Mouse (Mus musculus): ENCODE data around the gene Acr. TPM values are rescaled to one million over a fixed set of nuclear protein-coding genes. Genes with fewer than 3 reads are reported as not detected.
A peak's percentile ranks its signal among the peaks of the same experiment; 100 is the strongest.

Gene Acr
- total and polyA plus RNA-seq, 3 experiments = 0.57 to 1.6 TPM; not detected in 1

DNA sequence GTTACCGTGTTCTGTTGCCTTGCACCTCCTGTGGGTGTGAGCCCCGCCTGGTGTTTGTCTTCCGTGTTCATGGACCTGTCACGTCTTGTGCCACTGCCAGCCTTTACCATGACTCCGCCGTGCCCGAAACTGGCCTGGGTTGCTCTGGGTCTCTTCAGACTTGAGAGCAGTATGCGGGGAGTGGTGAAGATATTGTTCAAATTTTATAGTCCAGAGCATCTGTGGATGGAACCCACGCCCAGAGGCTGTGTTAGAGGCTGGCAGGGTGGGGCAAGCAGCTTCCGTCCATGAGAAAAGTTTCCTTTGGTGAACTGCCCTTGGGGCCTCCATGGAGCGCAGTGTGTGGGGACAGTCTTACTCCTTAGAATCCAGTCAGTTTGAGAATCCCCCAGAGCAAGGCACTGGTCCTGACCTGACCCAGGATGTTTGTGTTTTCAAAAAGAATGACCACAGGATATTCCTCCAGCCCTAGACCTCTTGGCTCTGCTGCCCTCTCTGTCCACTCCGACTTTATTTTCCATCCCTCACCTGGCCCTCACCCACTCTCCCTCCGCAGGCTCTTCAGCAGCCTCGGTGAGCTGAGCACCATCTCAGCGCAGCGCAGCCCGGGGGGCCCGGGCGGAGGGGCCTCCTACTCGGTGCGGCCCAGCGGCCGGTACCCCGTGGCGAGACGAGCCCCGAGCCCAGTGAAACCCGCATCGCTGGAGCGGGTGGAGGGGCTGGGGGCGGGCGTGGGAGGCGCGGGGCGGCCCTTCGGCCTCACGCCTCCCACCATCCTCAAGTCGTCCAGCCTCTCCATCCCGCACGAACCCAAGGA, 10.7 kb upstream of the Acr start:
- H3K4me1 ChIP-seq (ENCODE audit: control insufficient read depth, insufficient read depth, low read length) = peaks cover 17% of the 10 kb centered on the region
- no peak for TF ChIP-seq POLR2A (IDR thresholded peaks at IDR 0.05; ENCODE audit: insufficient read depth, low read depth, low read length)
- no peak for TF ChIP-seq CTCF (IDR thresholded peaks at IDR 0.05)
- no peak for TF ChIP-seq EP300 (IDR thresholded peaks at IDR 0.05; ENCODE audit: insufficient read depth, low read depth, low read length)
- no peaks in the 10 kb centered on the region for H3K79me2 ChIP-seq (replicated peaks; ENCODE audit: control insufficient read depth, insufficient read depth, low read length)
- no peak for DNase-seq
- H3K27ac ChIP-seq = no peak overlapping the region
- no peak overlapping the region for H3K4me3 ChIP-seq
- no peak overlapping the region for H3K9ac ChIP-seq (ENCODE audit: low read depth, low read length)
- H3K27me3 ChIP-seq (ENCODE audit: control insufficient read depth, insufficient read depth, low read length) = no peaks in the 10 kb centered on the region
- H3K36me3 ChIP-seq (ENCODE audit: control insufficient read depth, insufficient read depth, low read length) = no peaks in the 10 kb centered on the region
- 40% methylated on average over 40 of the region's 40 CpGs for WGBS
- intact Hi-C loops (cut with DNase I) = no loop called here

GRCm38 (mm10) chr15:89557996-89558390, 10.1 kb upstream of the Acr start:
- Histone ChIP-seq H3K9ac (ENCODE audit: low read depth, low read length) (no peak overlapping the region), H3K27me3 (ENCODE audit: control insufficient read depth, insufficient read depth, low read length) (no peaks in the 10 kb centered on the region), H3K27ac (no peak overlapping the region), H3K4me1 (ENCODE audit: control insufficient read depth, insufficient read depth, low read length) (peaks cover 16% of the 10 kb centered on the region), H3K79me2 (replicated peaks; ENCODE audit: control insufficient read depth, insufficient read depth, low read length) (no peaks in the 10 kb centered on the region), H3K36me3 (ENCODE audit: control insufficient read depth, insufficient read depth, low read length) (no peaks in the 10 kb centered on the region), H3K4me3 (no peak overlapping the region)
- DNase-seq = no peak
- no peak for TF ChIP-seq POLR2A (IDR thresholded peaks at IDR 0.05; ENCODE audit: insufficient read depth, low read depth, low read length)
- TF ChIP-seq CTCF (IDR thresholded peaks at IDR 0.05) = no peak
- TF ChIP-seq EP300 (IDR thresholded peaks at IDR 0.05; ENCODE audit: insufficient read depth, low read depth, low read length) = no peak
- intact Hi-C loops (cut with DNase I) = no loop called here
- WGBS = 44% methylated on average over 34 of the region's 34 CpGs

GRCm38 (mm10) chr15:89559202-89559731, 8.9 kb upstream of the Acr start:
- no peaks in the 10 kb centered on the region for H3K36me3 ChIP-seq (ENCODE audit: control insufficient read depth, insufficient read depth, low read length)
- H3K27ac ChIP-seq = no peak overlapping the region
- no peak overlapping the region for H3K9ac ChIP-seq (ENCODE audit: low read depth, low read length)
- peaks cover 11% of the 10 kb centered on the region for H3K4me1 ChIP-seq (ENCODE audit: control insufficient read depth, insufficient read depth, low read length)
- TF ChIP-seq EP300 (IDR thresholded peaks at IDR 0.05; ENCODE audit: insufficient read depth, low read depth, low read length) (no peak), CTCF (IDR thresholded peaks at IDR 0.05) (peak; percentile 26; the same call in 1 of the 2 replicates)
- H3K79me2 ChIP-seq (replicated peaks; ENCODE audit: control insufficient read depth, insufficient read depth, low read length) = no peaks in the 10 kb centered on the region
- WGBS = 58% methylated on average over 10 of the region's 10 CpGs
- DNase-seq = no peak
- intact Hi-C loops (cut with DNase I) = no loop called here
- H3K4me3 ChIP-seq = no peak overlapping the region
- H3K27me3 ChIP-seq (ENCODE audit: control insufficient read depth, insufficient read depth, low read length) = no peaks in the 10 kb centered on the region

DNA sequence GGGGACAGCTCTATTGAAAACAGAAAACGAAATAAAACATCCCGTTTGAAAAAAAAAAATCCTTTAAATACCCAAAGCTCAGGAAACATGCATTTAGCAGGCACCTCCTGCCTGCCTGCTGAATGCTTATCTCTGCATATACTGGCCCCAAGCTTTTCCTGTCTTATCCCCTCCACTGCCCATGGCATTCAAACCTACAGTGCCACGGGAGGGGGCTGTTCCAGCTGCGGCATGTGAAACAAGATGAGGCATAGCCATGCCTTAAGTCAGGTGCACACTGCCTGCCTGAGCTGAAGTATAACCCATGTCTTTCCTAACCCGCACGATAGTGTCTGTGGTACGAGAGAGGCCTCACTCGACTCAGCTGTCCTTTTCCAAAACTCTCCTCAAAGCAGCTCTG, 4.0 kb downstream of the Acr start:
- Histone ChIP-seq H3K36me3 (ENCODE audit: control insufficient read depth, insufficient read depth, low read length) (no peaks in the 10 kb centered on the region), H3K27me3 (ENCODE audit: control insufficient read depth, insufficient read depth, low read length) (no peaks in the 10 kb centered on the region; the same call in 1 of the 2 replicates), H3K4me3 (no peak overlapping the region), H3K27ac (no peak overlapping the region; the same call in 1 of the 2 replicates), H3K79me2 (replicated peaks; ENCODE audit: control insufficient read depth, insufficient read depth, low read length) (no peaks in the 10 kb centered on the region), H3K9ac (ENCODE audit: low read depth, low read length) (no peak overlapping the region), H3K4me1 (ENCODE audit: control insufficient read depth, insufficient read depth, low read length) (no peaks in the 10 kb centered on the region)
- intact Hi-C loops (cut with DNase I) = no loop called here
- DNase-seq = no peak
- 40% methylated on average over 8 of the region's 8 CpGs for WGBS
- TF ChIP-seq CTCF (IDR thresholded peaks at IDR 0.05) (no peak), EP300 (IDR thresholded peaks at IDR 0.05; ENCODE audit: insufficient read depth, low read depth, low read length) (no peak), POLR2A (IDR thresholded peaks at IDR 0.05; ENCODE audit: insufficient read depth, low read depth, low read length) (no peak)

DNA sequence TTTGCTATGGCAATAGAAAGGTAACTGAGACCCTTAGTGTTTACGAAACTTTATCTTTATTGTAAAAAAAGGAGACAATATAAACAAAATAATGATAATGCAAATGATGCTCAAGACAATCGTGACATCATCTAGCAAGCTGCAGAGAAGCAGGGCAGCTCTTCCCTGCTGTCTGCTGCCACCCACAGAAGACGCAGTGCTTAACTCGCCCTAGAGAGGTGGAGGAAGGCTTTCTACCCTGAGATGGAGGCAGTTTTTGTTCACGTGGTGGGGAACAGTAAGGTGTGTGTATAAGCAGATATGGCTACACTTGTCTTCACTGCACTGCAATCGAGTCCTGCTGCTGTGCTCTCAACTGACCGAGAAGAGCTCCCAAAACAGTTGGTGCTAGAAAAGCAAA, 14.4 kb downstream of the Acr start:
- Histone ChIP-seq H3K79me2 (replicated peaks; ENCODE audit: control insufficient read depth, insufficient read depth, low read length) (no peaks in the 10 kb centered on the region), H3K4me3 (no peak overlapping the region), H3K36me3 (ENCODE audit: control insufficient read depth, insufficient read depth, low read length) (no peaks in the 10 kb centered on the region), H3K27ac (no peak overlapping the region), H3K9ac (ENCODE audit: low read depth, low read length) (no peak overlapping the region), H3K4me1 (ENCODE audit: control insufficient read depth, insufficient read depth, low read length) (peaks cover 6% of the 10 kb centered on the region), H3K27me3 (ENCODE audit: control insufficient read depth, insufficient read depth, low read length) (no peaks in the 10 kb centered on the region)
- 87% methylated on average over 7 of the region's 7 CpGs for WGBS
- DNase-seq = no peak
- TF ChIP-seq POLR2A (IDR thresholded peaks at IDR 0.05; ENCODE audit: insufficient read depth, low read depth, low read length) (no peak), EP300 (IDR thresholded peaks at IDR 0.05; ENCODE audit: insufficient read depth, low read depth, low read length) (no peak), CTCF (IDR thresholded peaks at IDR 0.05) (no peak)
- intact Hi-C loops (cut with DNase I) = no loop called here

DNA sequence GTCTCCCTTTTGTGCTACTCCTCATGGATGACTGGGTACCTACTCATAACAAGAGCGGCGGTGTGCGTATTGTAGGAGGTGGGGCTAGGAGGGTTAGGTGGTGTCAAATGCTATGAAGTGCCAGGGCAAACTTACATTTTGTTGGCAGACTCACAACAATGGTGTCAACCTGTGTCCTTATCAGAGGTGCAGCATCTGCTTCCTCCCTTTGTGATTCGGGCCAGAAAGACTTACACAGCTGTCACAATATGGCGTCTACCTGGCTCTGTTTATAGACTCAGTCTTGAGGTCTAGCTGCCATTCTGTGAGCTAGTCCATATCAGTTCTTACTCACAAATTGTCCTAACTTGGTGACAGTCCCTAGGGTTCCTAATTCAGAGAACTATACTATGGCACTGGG, 17.0 kb downstream of the Acr start:
- 43% methylated on average over 5 of the region's 5 CpGs for WGBS
- Histone ChIP-seq H3K27ac (peak overlapping the region; percentile 60), H3K79me2 (replicated peaks; ENCODE audit: control insufficient read depth, insufficient read depth, low read length) (no peaks in the 10 kb centered on the region), H3K4me1 (ENCODE audit: control insufficient read depth, insufficient read depth, low read length) (peaks cover 6% of the 10 kb centered on the region), H3K4me3 (no peak overlapping the region), H3K36me3 (ENCODE audit: control insufficient read depth, insufficient read depth, low read length) (no peaks in the 10 kb centered on the region), H3K27me3 (ENCODE audit: control insufficient read depth, insufficient read depth, low read length) (no peaks in the 10 kb centered on the region), H3K9ac (ENCODE audit: low read depth, low read length) (no peak overlapping the region)
- TF ChIP-seq CTCF (IDR thresholded peaks at IDR 0.05) (no peak), EP300 (IDR thresholded peaks at IDR 0.05; ENCODE audit: insufficient read depth, low read depth, low read length) (peak; percentile 100), POLR2A (IDR thresholded peaks at IDR 0.05; ENCODE audit: insufficient read depth, low read depth, low read length) (peak; percentile 80)
- DNase-seq = peak; percentile 34 to 47
- intact Hi-C loops (cut with DNase I) = no loop called here

Measured in heart, adult 2 months (tissue).